Mouse (Mus musculus) myocyte (in vitro differentiated cells): ENCODE measurements around the gene Pld5.

ENCODE experiments used
- CEBPB ChIP-seq: IDR thresholded peaks from 2 replicates; pipeline ENCODE4 v1.6.1; 2011; ENCODE audit warnings: mild to moderate bottlenecking, moderate library complexity; ENCODE audit not compliant: poor library complexity, insufficient read depth, severe bottlenecking
- MAX ChIP-seq: IDR thresholded peaks from one replicate; pipeline ENCODE4 v1.6.1; 2011; ENCODE audit warnings: low read depth, mild to moderate bottlenecking, control low read depth
- MYOG ChIP-seq, 3 experiments: IDR thresholded peaks; one replicate each; pipeline ENCODE4 v1.6.1; 2011; ENCODE audit warnings: control low read depth in 2 of 3, low read depth in 2 of 3, mild to moderate bottlenecking in 2 of 3; ENCODE audit not compliant: insufficient read length in 2 of 3, control insufficient read depth in 1 of 3, insufficient read depth in 1 of 3
- POLR2A ChIP-seq: IDR thresholded peaks from one replicate; pipeline ENCODE4 v1.6.1; 2011; ENCODE audit warnings: low read depth, mild to moderate bottlenecking, control low read depth, moderate library complexity; ENCODE audit not compliant: insufficient read length
- SRF ChIP-seq: IDR thresholded peaks from one replicate; pipeline ENCODE4 v1.6.1; 2011; ENCODE audit warnings: low read depth; ENCODE audit not compliant: control insufficient read depth, insufficient read length

DNA sequence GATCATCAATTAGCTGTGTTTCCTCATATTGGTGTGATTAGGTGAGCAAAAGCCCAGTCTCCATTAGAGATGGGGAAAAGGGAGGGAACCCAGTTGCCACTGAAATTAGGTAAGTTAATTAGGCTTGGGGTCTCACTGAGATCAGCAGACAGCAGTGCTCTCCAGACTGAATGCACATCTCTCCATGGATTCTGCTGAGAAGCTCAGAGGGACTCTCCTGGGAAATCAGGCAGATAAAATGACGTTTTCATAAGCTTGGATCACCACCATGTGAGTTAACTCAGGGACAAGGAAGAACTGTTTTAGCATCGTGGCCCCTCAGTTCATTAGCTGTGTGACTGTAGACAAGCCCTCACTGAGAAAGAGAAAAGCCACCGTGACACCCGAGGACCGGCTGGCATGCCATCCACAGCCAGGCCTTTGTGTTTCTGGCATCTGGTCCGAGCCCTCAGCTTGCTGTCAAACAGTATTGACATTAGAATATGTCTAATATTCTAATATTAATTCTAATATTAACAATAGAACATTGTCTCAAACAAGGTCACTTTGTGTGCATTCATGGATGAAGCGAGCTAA, 277.9 kb downstream of the Pld5 start:
- TF ChIP-seq POLR2A (no peak), MAX (no peak), MYOG (IDR thresholded peaks at IDR 0.05; ENCODE audit: control insufficient read depth in 1 of 3, insufficient read depth in 1 of 3, insufficient read length in 2 of 3, low read depth in 2 of 3) (no peak), SRF (no peak), CEBPB (no peak)
